Mouse (Mus musculus) neural tube, embryonic 11.5 days (tissue): ENCODE results near the gene 5730596B20Rik. TPM values are rescaled to one million over a fixed set of nuclear protein-coding genes. Genes with fewer than 3 reads are reported as not detected.
A peak's percentile ranks its signal among the peaks of the same experiment; 100 is the strongest.

ENCODE experiments used
- ATAC-seq: fragments of 200-750 bp; cut with Nextera tagmentation; 2 replicates; pipeline ENCODE4 v1.8.0; 2017; ENCODE audit warnings: moderate number of reproducible peaks, mild to moderate bottlenecking, moderate TSS enrichment, moderate library complexity; ENCODE audit not compliant: insufficient read depth, low FRiP score, low TSS enrichment
- DNase-seq: peaks from one replicate; pipeline ENCODE4 v3.0.0-alpha.2; 2015; ENCODE audit warnings: low spot score
- H3K27ac ChIP-seq: fragments of 300-500 bp; sonication (generic); 2 replicates; pipeline ENCODE4 v1.5.1; 2014; ENCODE audit warnings: low read depth, mild to moderate bottlenecking, low read length
- H3K27me3 ChIP-seq: fragments of 300-500 bp; sonication (generic); 2 replicates; pipeline ENCODE4 v1.6.1; 2014; ENCODE audit warnings: mild to moderate bottlenecking, low read length, mixed read lengths; ENCODE audit not compliant: control insufficient read depth, insufficient read depth
- H3K36me3 ChIP-seq: fragments of 300-500 bp; sonication (generic); 2 replicates; pipeline ENCODE4 v1.6.1; 2014; ENCODE audit warnings: mild to moderate bottlenecking, low read length, moderate library complexity, mixed read lengths; ENCODE audit not compliant: control insufficient read depth, insufficient read depth
- H3K4me1 ChIP-seq: fragments of 300-500 bp; sonication (generic); 2 replicates; pipeline ENCODE4 v1.6.1; 2014; ENCODE audit warnings: low read length, mixed read lengths; ENCODE audit not compliant: control insufficient read depth, insufficient read depth
- H3K4me2 ChIP-seq: fragments of 300-500 bp; sonication (generic); 2 replicates; pipeline ENCODE4 v1.6.1; 2014; ENCODE audit warnings: low read depth, mild to moderate bottlenecking, moderate library complexity
- H3K4me3 ChIP-seq: fragments of 300-500 bp; sonication (generic); 2 replicates; pipeline ENCODE4 v1.5.1; 2014; ENCODE audit warnings: low read depth, low read length
- H3K9ac ChIP-seq: fragments of 300-500 bp; sonication (generic); 2 replicates; pipeline ENCODE4 v1.6.1; 2014; ENCODE audit warnings: mild to moderate bottlenecking, low read length
- H3K9me3 ChIP-seq: fragments of 300-500 bp; sonication (generic); 2 replicates; pipeline ENCODE4 v1.6.1; 2016; ENCODE audit warnings: low read length; ENCODE audit not compliant: control insufficient read depth
- WGBS: fragments of 180-500 bp; shearing (Covaris S2); extraction: QIAGEN DNeasy Blood & Tissue Kit; methylation state at CpG from one replicate; pipeline ENCODE4 v1.1.7; 2014; 5-methylcytosine and 5-hydroxymethylcytosine counted together
- polyA plus RNA-seq: library from polyadenylated mRNA; unstranded; fragments of >200 nt; fragmentation: Nextera tagmentation; extraction: Ambion mirVana; gene quantifications from 2 replicates; pipeline ENCODE4 v1.2.1, GENCODE M21; 2014

5730596B20Rik gene
- polyA plus RNA-seq, 1 experiment from 2014 or later = 4.5 TPM

DNA sequence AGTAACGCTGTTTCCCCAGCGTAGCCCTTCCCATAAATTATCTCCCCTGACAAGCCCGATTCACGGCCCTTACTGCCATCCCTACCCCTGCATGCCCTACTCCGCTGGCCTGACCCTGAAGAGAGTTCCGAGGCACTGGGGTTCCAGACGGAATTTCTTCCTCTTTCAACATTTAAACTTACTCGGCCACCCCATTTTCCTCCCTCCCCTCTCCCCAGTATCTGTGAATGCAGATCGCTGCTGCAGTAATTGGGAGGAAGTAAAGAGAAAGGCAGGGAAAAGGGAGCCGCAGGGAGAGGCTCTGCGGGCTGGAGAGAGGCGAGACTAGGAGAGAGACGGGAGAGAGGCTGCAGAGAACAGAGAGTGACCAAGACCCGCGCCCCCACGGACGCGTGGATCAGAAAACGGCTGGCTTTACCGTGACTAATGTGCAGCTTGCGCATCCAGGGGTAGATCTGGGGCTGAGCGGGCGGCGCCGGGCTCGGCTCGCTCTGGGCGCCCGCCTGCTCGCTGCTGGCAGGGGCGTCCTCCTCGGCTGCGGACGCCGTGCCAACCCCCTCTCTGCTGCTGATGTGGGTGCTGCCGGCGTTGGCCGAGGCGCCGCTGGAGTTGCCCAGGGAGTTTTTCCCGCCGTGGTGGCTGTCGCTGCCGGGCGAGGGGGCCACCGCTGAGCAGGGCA lies 26.2 kb downstream of the 5730596B20Rik start:
- H3K9ac ChIP-seq = peak overlapping the region; percentile 98
- DNase-seq (peak; percentile 72), ATAC-seq (peak; percentile 48; the same call in 1 of the 2 replicates)
- H3K27me3 ChIP-seq = no peaks in the 10 kb centered on the region
- peaks cover 57% of the 10 kb centered on the region for H3K4me1 ChIP-seq
- no peaks in the 10 kb centered on the region for H3K9me3 ChIP-seq
- H3K4me3 ChIP-seq = peak overlapping the region; percentile 87
- H3K4me2 ChIP-seq = peak overlapping the region; percentile 99
- H3K36me3 ChIP-seq = peaks cover 15% of the 10 kb centered on the region
- H3K27ac ChIP-seq = peak overlapping the region; percentile 100
- under 1% methylated on average over 43 of the region's 46 CpGs for WGBS

DNA sequence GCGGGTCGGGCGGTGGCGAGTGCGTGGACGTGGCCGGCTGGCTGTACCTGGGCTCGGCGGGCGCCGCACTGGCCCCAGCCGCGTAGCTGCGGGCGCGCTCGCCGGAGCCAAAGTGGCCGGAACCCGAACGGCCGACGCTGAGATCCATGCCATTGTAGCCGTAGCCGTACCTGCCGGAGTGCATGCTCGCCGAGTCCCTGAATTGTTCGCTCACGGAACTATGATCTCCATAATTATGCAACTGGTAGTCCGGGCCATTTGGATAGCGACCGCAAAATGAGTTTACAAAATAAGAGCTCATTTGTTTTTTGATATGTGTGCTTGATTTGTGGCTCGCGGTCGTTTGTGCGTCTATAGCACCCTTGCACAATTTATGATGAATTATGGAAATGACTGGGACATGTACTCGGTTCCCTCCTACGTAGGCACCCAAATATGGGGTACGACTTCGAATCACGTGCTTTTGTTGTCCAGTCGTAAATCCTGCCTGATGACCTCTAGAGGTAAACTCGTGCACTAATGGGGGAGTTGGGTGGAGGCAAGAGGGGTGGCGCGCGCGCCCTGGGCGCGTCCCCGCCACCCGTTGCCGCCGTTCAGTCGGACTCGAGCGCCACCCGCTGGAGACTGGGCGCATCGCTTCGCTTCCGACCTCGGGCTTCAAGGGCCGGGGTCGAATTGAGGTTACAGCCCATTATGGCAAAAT lies 26.9 kb downstream of the 5730596B20Rik start, which contains the start of gene Hoxa5:
Hoxa5 (minus strand) TSS at position 538 of the 703 bp plus-strand sequence.
- Histone ChIP-seq H3K36me3 (peaks cover 15% of the 10 kb centered on the region), H3K9me3 (no peaks in the 10 kb centered on the region), H3K27me3 (no peaks in the 10 kb centered on the region), H3K4me2 (peak within 1 kb of the TSS; percentile 99), H3K4me3 (peak within 1 kb of the TSS; percentile 87), H3K9ac (peak within 1 kb of the TSS; percentile 99), H3K4me1 (peaks cover 56% of the 10 kb centered on the region), H3K27ac (peak within 1 kb of the TSS; percentile 100)
- ATAC-seq (peak; percentile 67), DNase-seq (peak; percentile 98)
- WGBS = under 1% methylated on average over 65 of the region's 65 CpGs

DNA sequence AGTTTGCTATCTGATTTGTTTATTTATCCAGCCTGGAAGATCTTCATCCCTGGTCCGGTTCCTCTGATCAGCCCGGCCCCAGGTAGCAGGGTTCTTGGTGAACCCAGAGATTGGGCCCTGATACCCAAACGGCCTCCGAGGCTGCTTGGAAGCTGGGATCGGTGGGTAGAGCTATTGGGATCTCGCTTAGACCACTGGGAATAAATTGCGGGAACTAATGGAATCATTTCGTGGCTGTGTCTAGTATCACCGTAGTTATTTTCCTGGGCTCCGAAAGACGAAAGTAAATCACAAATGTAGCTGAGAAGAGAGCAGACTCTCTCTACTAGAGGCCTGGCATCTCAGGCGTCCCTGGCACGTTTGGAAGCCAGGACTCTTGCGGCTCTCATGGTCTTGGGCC lies 27.9 kb downstream of the 5730596B20Rik start:
- H3K36me3 ChIP-seq = peaks cover 15% of the 10 kb centered on the region
- no peak for ATAC-seq
- no peaks in the 10 kb centered on the region for H3K9me3 ChIP-seq
- peaks cover 56% of the 10 kb centered on the region for H3K4me1 ChIP-seq
- no peaks in the 10 kb centered on the region for H3K27me3 ChIP-seq
- peak overlapping the region; percentile 87 for H3K4me3 ChIP-seq
- no peak for DNase-seq
- peak overlapping the region; percentile 99 for H3K9ac ChIP-seq
- H3K4me2 ChIP-seq = peak overlapping the region; percentile 99
- H3K27ac ChIP-seq = peak overlapping the region; percentile 100
- whole genome bisulfite sequencing = 2% methylated on average over 14 of the region's 14 CpGs

DNA sequence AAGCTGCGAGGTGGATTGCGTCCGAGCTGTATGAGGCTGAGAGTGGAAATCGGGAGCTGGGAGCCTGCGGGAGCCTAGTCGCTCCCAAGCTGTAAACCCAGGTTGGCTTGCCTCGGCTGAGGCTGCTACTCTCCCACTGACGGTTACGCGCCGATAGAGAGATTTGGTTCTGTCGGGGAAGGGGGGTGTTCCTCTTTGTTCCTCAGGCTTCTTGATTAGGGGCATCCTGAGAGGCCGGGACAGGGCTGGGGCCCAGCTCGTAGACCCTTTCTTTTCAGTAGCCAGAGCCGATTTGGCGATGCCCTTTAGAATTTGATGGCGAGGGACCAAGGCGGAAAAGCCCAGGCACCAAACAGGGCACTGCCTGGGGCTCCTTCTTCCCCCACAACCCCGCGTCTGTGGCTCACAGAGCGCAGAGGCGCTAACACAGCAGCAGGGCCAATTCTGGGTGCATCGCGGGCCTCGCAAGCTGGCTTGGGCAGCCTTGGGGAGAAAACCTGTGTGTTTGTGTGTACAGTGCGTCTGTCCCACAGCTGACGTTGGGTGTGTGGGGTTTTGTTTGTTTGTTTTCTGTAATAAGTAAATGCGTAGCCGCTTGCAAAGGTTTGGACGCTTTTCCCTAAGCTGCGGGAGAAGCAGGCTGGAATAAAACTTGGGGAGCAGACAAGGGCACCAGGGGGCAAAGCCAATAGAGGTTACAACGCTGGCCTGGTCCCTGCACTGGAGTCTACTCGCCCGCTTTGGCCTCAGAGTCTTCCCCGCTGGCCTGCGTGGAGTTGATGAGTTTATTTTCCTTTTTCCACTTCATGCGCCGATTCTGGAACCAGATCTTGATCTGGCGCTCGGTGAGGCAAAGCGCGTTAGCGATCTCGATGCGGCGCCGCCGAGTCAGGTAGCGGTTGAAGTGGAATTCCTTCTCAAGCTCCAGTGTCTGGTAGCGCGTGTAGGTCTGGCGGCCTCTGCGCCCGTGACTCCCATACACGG lies 28.6 kb downstream of the 5730596B20Rik start:
- DNase-seq (peak; percentile 70), ATAC-seq (no peak)
- peak overlapping the region; percentile 99 for H3K4me2 ChIP-seq
- H3K4me1 ChIP-seq = peaks cover 50% of the 10 kb centered on the region
- peaks cover 12% of the 10 kb centered on the region for H3K36me3 ChIP-seq
- H3K4me3 ChIP-seq = peak overlapping the region; percentile 87
- WGBS = 2% methylated on average over 55 of the region's 55 CpGs
- no peaks in the 10 kb centered on the region for H3K27me3 ChIP-seq
- H3K27ac ChIP-seq = peak overlapping the region; percentile 100
- H3K9me3 ChIP-seq = no peaks in the 10 kb centered on the region
- H3K9ac ChIP-seq = peak overlapping the region; percentile 99

DNA sequence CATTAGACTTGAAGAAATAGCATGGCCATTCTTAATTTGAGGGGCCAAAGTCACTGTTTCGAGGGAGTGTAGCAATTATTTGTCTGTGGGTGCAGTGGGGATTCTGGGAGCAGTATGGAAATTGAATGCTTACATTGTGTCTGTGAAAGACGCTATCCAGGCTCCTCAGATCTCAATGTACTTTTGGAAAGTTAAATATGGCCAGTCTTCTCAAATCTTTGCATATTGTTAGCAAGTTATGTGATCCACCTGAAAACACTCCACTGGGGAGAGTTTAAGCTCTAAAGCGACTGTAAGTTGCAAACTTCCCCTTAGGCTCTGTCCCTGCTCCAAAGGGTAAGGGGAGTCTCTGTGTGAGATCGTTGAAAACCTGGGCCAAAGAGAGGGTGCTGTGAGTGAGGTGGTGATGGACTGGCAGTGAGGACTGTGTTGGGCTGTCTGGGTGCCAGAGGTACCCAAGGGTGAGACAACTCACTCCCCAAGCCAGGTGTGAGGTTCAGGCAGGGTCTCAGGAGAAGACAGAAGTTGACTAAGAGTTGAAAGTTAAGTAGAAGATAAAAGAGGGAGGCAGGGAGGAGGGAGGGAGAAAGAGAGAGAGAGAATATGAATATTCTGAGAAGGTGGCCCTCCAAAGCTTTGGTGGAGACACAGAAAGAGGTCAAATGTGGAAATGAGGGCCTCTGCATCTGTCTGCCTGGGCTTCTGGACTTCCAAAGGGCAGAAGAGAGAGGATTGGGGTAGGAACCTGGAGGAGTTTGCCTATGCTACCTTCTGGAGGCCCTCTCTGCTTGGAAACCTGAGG lies 29.8 kb downstream of the 5730596B20Rik start:
- Histone ChIP-seq H3K36me3 (peaks cover 12% of the 10 kb centered on the region), H3K9me3 (no peaks in the 10 kb centered on the region), H3K27ac (peak overlapping the region; percentile 100), H3K4me2 (peak overlapping the region; percentile 99), H3K4me3 (peak overlapping the region; percentile 87), H3K4me1 (peaks cover 39% of the 10 kb centered on the region), H3K27me3 (no peaks in the 10 kb centered on the region), H3K9ac (peak overlapping the region; percentile 99)
- ATAC-seq = no peak
- 5% methylated on average over 4 of the region's 4 CpGs for WGBS
- peak; percentile 32 for DNase-seq

DNA sequence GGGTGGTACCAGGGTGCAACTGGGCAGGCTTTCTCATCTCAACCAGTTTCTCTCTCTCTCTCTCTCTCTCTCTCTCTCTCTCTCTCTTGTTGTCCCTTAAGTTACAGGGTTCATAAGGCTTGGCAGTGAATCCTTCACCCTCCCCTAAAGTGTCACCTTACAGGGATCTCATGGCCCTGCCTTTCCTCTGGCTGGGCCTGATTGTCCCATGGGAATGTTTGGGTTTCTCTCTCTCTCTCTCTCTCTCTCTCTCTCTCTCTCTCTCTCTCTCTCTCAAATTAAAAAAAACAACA lies 30.3 kb downstream of the 5730596B20Rik start:
- DNase-seq = no peak
- Histone ChIP-seq H3K4me2 (peak overlapping the region; percentile 99), H3K4me3 (peak overlapping the region; percentile 87), H3K9ac (peak overlapping the region; percentile 99), H3K27me3 (no peaks in the 10 kb centered on the region), H3K9me3 (no peaks in the 10 kb centered on the region), H3K27ac (peak overlapping the region; percentile 100), H3K36me3 (peaks cover 12% of the 10 kb centered on the region), H3K4me1 (peaks cover 39% of the 10 kb centered on the region)
- ATAC-seq = no peak

DNA sequence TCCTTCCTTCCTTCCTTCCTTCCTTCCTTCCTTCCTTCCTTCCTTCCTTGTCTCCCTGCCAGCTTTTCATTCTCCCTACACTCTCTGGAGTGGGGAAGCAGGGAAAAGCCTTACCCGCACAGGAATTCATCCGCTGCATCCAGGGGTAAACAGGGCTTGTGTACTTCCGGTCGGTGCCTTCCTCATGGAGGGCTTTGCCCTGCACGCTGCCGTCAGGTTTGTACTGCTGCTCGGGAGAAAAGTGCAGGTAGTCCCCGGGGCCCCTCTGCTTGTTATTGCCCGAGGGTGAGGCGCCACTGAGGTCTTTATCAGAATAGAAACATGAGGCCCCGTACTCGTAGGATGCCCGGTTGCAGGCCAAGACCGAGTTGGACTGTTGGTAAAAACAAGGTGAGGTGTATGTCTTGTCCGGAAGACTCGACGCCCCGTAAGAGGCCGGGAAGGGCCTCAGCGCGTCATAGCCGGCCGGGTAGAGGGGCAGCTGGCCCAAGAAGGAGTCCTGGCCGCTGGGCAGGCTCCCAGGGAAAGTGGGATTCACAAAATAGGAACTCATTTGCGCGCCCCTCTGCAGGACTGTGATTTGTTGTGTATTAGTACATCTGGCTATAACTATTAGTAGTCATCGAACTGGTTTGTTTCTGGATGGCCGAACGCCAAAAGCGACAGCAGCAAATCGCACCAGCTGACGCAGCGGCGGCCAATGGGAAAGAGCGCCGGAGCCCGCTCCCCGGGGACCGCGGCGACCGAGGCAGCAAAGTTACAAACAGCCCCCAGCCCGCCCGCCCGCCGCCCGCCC lies 31.0 kb downstream of the 5730596B20Rik start, which contains the start of gene Hoxa6:
Hoxa6 (minus strand) TSS at position 651 of the 796 bp plus-strand sequence.
- peak within 1 kb of the TSS; percentile 99 for H3K9ac ChIP-seq
- ATAC-seq = peak; percentile 21; the same call in 1 of the 2 replicates
- peak within 1 kb of the TSS; percentile 99 for H3K4me2 ChIP-seq
- H3K4me1 ChIP-seq = peaks cover 39% of the 10 kb centered on the region
- H3K27ac ChIP-seq = peak within 1 kb of the TSS; percentile 100
- H3K36me3 ChIP-seq = peaks cover 12% of the 10 kb centered on the region
- no peaks in the 10 kb centered on the region for H3K27me3 ChIP-seq
- no peaks in the 10 kb centered on the region for H3K9me3 ChIP-seq
- H3K4me3 ChIP-seq = peak within 1 kb of the TSS; percentile 87
- DNase-seq = peak; percentile 77
- 1% methylated on average over 47 of the region's 47 CpGs for WGBS
